8 mouse cellular contexts compared by ENCODE assay signal in genomic region chr13:20091604-20091926, GRCm38 (mm10). TPM values are rescaled to one million over a fixed set of nuclear protein-coding genes. Genes with fewer than 3 reads are reported as not detected.
DNase-seq lines count a peak whose midpoint lies in the region; ATAC-seq lines count a peak whose summit lies in the region.

No protein-coding gene starts in this region.

- peak overlapping the region; percentile 82; the same call in 1 of the 2 replicates for H3K27ac ChIP-seq in kidney, embryonic 15.5 days
- H3K27ac ChIP-seq in embryonic facial prominence, embryonic 10.5 days (replicated peaks), result peak overlapping the region; percentile 86
- no peak overlapping the region for H3K27ac ChIP-seq in hindbrain, embryonic 14.5 days
- no peak overlapping the region for H3K27ac ChIP-seq in midbrain, embryonic 13.5 days

- no peaks in the 10 kb centered on the region for H3K9me3 ChIP-seq in kidney, embryonic 15.5 days (replicated peaks)
- H3K9me3 ChIP-seq in embryonic facial prominence, embryonic 10.5 days, result peaks cover 3% of the 10 kb centered on the region; the same call in 1 of the 2 replicates
- H3K9me3 ChIP-seq in hindbrain, embryonic 14.5 days (ENCODE audit: control insufficient read depth, low read length), result no peaks in the 10 kb centered on the region
- H3K9me3 ChIP-seq in midbrain, embryonic 13.5 days, result no peaks in the 10 kb centered on the region; the same call in 1 of the 2 replicates

- H3K9ac ChIP-seq in kidney, embryonic 15.5 days, result peak overlapping the region; percentile 68; the same call in 1 of the 2 replicates
- peak overlapping the region; percentile 77 for H3K9ac ChIP-seq in hindbrain, embryonic 14.5 days
- H3K9ac ChIP-seq in midbrain, embryonic 13.5 days (replicated peaks), result peak overlapping the region; percentile 78

- under 1% methylated on average over 10 of the region's 10 CpGs for WGBS in kidney, embryonic 15.5 days
- WGBS in embryonic facial prominence, embryonic 10.5 days, result 1% methylated on average over 10 of the region's 10 CpGs
- 1% methylated on average over 10 of the region's 10 CpGs for WGBS in hindbrain, embryonic 14.5 days
- 2% methylated on average over 10 of the region's 10 CpGs for WGBS in midbrain, embryonic 13.5 days

- peaks cover 21% of the 10 kb centered on the region; the same call in 1 of the 2 replicates for H3K4me1 ChIP-seq in kidney, embryonic 15.5 days
- H3K4me1 ChIP-seq in embryonic facial prominence, embryonic 10.5 days, result peaks cover 11% of the 10 kb centered on the region; the same call in 1 of the 2 replicates
- no peaks in the 10 kb centered on the region for H3K4me1 ChIP-seq in hindbrain, embryonic 14.5 days (replicated peaks; ENCODE audit: control insufficient read depth, insufficient read depth, low read length)
- H3K4me1 ChIP-seq in midbrain, embryonic 13.5 days (replicated peaks), result 0 out of 2 replicates have a peak, but pooled peaks cover 6% of the 10 kb centered on the region

- no peak for DNase-seq in kidney, adult 8-10 months
- DNase-seq in embryonic facial prominence, embryonic 10.5 days (ENCODE audit: low spot score), result no peak
- DNase-seq in hindbrain, embryonic 14.5 days (ENCODE audit: low spot score), result no peak
- no peak for DNase-seq in frontal cortex, postnatal 14 days (ENCODE audit: low spot score in 2 of 2)
- no peak for DNase-seq in thymus, postnatal 36 days
- DNase-seq in adrenal gland, postnatal 25 days, result no peak

- H3K27me3 ChIP-seq in kidney, embryonic 15.5 days, result peaks cover 20% of the 10 kb centered on the region; the same call in 1 of the 2 replicates
- peaks cover 37% of the 10 kb centered on the region for H3K27me3 ChIP-seq in embryonic facial prominence, embryonic 10.5 days (replicated peaks; ENCODE audit: low read depth, poor library complexity, severe bottlenecking)
- H3K27me3 ChIP-seq in hindbrain, embryonic 14.5 days (ENCODE audit: control insufficient read depth, insufficient read depth, low read length), result peaks cover 7% of the 10 kb centered on the region
- peaks cover 24% of the 10 kb centered on the region; the same call in 1 of the 2 replicates for H3K27me3 ChIP-seq in midbrain, embryonic 13.5 days

- peak; percentile 42 for ATAC-seq in kidney, embryonic 15.5 days (replicated peaks; ENCODE audit: low FRiP score)
- no peak for ATAC-seq in hindbrain, embryonic 14.5 days (ENCODE audit: low FRiP score)
- peak; percentile 28; the same call in 1 of the 2 replicates for ATAC-seq in midbrain, embryonic 13.5 days

- H3K36me3 ChIP-seq in kidney, embryonic 15.5 days, result no peaks in the 10 kb centered on the region
- no peaks in the 10 kb centered on the region for H3K36me3 ChIP-seq in embryonic facial prominence, embryonic 10.5 days (replicated peaks)
- H3K36me3 ChIP-seq in hindbrain, embryonic 14.5 days (replicated peaks; ENCODE audit: control insufficient read depth, insufficient read depth), result no peaks in the 10 kb centered on the region
- no peaks in the 10 kb centered on the region for H3K36me3 ChIP-seq in midbrain, embryonic 13.5 days

- H3K4me2 ChIP-seq in kidney, embryonic 15.5 days, result peak overlapping the region; percentile 98
- peak overlapping the region; percentile 98 for H3K4me2 ChIP-seq in hindbrain, embryonic 14.5 days (replicated peaks)
- peak overlapping the region; percentile 97 for H3K4me2 ChIP-seq in midbrain, embryonic 13.5 days (replicated peaks)

- H3K4me3 ChIP-seq in kidney, embryonic 15.5 days (replicated peaks), result peak overlapping the region; percentile 75
- peak overlapping the region; percentile 85 for H3K4me3 ChIP-seq in embryonic facial prominence, embryonic 10.5 days
- H3K4me3 ChIP-seq in hindbrain, embryonic 14.5 days (replicated peaks; ENCODE audit: low read length), result peak overlapping the region; percentile 65
- peak overlapping the region; percentile 79 for H3K4me3 ChIP-seq in midbrain, embryonic 13.5 days (replicated peaks)

RNA-seq across cellular contexts. Expression of gene Elmo1, which starts 1.2 kb away (rescaled TPM):
- 16.1 and 16.9 TPM in 2 replicates for polyA plus RNA-seq in kidney, embryonic 15.5 days (2015; fragmentation: Nextera tagmentation; extraction: Ambion mirVana)
- polyA plus RNA-seq in embryonic facial prominence, embryonic 10.5 days (2016; fragmentation: Nextera tagmentation; extraction: Ambion mirVana), result 9.0 and 9.8 TPM in 2 replicates
- 41.9 and 50.6 TPM in 2 replicates for polyA plus RNA-seq in hindbrain, embryonic 14.5 days (2014; fragmentation: Nextera tagmentation; extraction: Ambion mirVana)
- 36.5 and 40.0 TPM in 2 replicates for polyA plus RNA-seq in midbrain, embryonic 13.5 days (2015; fragmentation: Nextera tagmentation; extraction: Ambion mirVana)
- total RNA-seq in adrenal gland, postnatal 25 days (2021), result 18.8 and 22.2 TPM in 2 replicates

Comparison
In these comparisons a context has a peak if more than half of its experiments do, and no peak if none do; other contexts are left out.
1. H3K27ac ChIP-seq: peak in kidney, embryonic 15.5 days (single experiment) and embryonic facial prominence, embryonic 10.5 days (single experiment); none in hindbrain, embryonic 14.5 days (single experiment) and midbrain, embryonic 13.5 days (single experiment).
2. Peak in every context shown above with its lines, with median percentiles within 50 percentile points of each other: H3K4me2 ChIP-seq, H3K4me3 ChIP-seq and H3K9ac ChIP-seq.